Mouse (Mus musculus) MEL (cell line): Measurements from ENCODE around the gene Vash2. TPM values are rescaled to one million over a fixed set of nuclear protein-coding genes. Genes with fewer than 3 reads are reported as not detected.

ENCODE experiments used
- DNase-seq: peaks from one replicate; pipeline ENCODE4 v3.0.0; 2011; ENCODE audit warnings: low read depth, low spot score
- H3K27ac ChIP-seq: 2 replicates; pipeline ENCODE4 v1.5.1; 2012; ENCODE audit warnings: low read depth, mild to moderate bottlenecking, control low read depth, low read length, moderate library complexity; ENCODE audit not compliant: control insufficient read depth
- H3K27me3 ChIP-seq, 2 experiments: fragments of 150-350 bp in 1 of 2; sonication (generic) in 1 of 2; 2 replicates each; pipeline ENCODE4 v1.6.1; 2012; ENCODE audit warnings: low read length in 2 of 2, mild to moderate bottlenecking in 2 of 2, improper control_type of control experiment in 1 of 2, moderate library complexity in 1 of 2; ENCODE audit not compliant: insufficient read depth in 2 of 2, control insufficient read depth in 1 of 2
- H3K36me3 ChIP-seq, 2 experiments: 2 replicates each; pipeline ENCODE4 v1.6.1; 2012 to 2014; ENCODE audit warnings: low read length in 2 of 2, improper control_type of control experiment in 1 of 2, inconsistent platforms in 1 of 2, mild to moderate bottlenecking in 1 of 2; ENCODE audit not compliant: insufficient read depth in 2 of 2, control insufficient read depth in 1 of 2
- H3K4me1 ChIP-seq, 2 experiments: fragments of 150-350 bp in 1 of 2; sonication (generic) in 1 of 2; 2 replicates each; pipeline ENCODE4 v1.6.1; 2012; ENCODE audit warnings: low read length in 2 of 2, improper control_type of control experiment in 1 of 2, mild to moderate bottlenecking in 1 of 2; ENCODE audit not compliant: insufficient read depth in 2 of 2, control insufficient read depth in 1 of 2
- H3K4me3 ChIP-seq, 2 experiments: fragments of 150-350 bp in 1 of 2; sonication (generic) in 1 of 2; 2 replicates each; pipeline ENCODE4 v1.5.1; 2012; ENCODE audit warnings: low read depth in 2 of 2, low read length in 2 of 2, mild to moderate bottlenecking in 2 of 2, moderate library complexity in 2 of 2, control low read depth in 1 of 2, improper control_type of control experiment in 1 of 2; ENCODE audit not compliant: control insufficient read depth in 1 of 2, insufficient read depth in 1 of 2
- H3K79me2 ChIP-seq: 2 replicates; pipeline ENCODE4 v1.6.1; 2012; ENCODE audit warnings: mild to moderate bottlenecking, low read length, moderate library complexity; ENCODE audit not compliant: control insufficient read depth, poor library complexity, insufficient read depth
- H3K9ac ChIP-seq: 2 replicates; pipeline ENCODE4 v1.6.1; 2012; ENCODE audit warnings: low read depth, mild to moderate bottlenecking, control low read depth, low read length, moderate library complexity; ENCODE audit not compliant: control insufficient read depth, poor library complexity, severe bottlenecking
- H3K9me3 ChIP-seq: fragments of 150-350 bp; sonication (generic); replicated peaks from 2 replicates; pipeline ENCODE4 v1.6.1; 2012; ENCODE audit warnings: mild to moderate bottlenecking, low read length, improper control_type of control experiment, moderate library complexity; ENCODE audit not compliant: insufficient read depth
- CHD1 ChIP-seq: IDR thresholded peaks from 2 replicates; pipeline ENCODE4 v1.6.1; 2012; ENCODE audit warnings: low read depth, mild to moderate bottlenecking, inconsistent platforms, low read length, improper control_type of control experiment
- CHD2 ChIP-seq: IDR thresholded peaks from 2 replicates; pipeline ENCODE4 v1.6.1; 2011; ENCODE audit warnings: low read length, improper control_type of control experiment
- CTCF ChIP-seq, 3 experiments: IDR thresholded peaks in 2 of 3; conservative IDR thresholded peaks in 1 of 3; 2 replicates each; pipeline ENCODE4 v1.5.1; 2011 to 2012; ENCODE audit warnings: low read length in 3 of 3, low read depth in 2 of 3, mild to moderate bottlenecking in 2 of 3, improper control_type of control experiment in 1 of 3, inconsistent platforms in 1 of 3, mixed read lengths in 1 of 3, moderate library complexity in 1 of 3; ENCODE audit not compliant: control insufficient read depth in 1 of 3, insufficient read depth in 1 of 3, poor library complexity in 1 of 3, severe bottlenecking in 1 of 3
- E2F4 ChIP-seq: IDR thresholded peaks from 2 replicates; pipeline ENCODE4 v1.6.1; 2011; ENCODE audit warnings: low read depth, low read length, improper control_type of control experiment, borderline replicate concordance
- EP300 ChIP-seq, 2 experiments: IDR thresholded peaks; 2 replicates each; pipeline ENCODE4 v1.6.1; 2011; ENCODE audit warnings: improper control_type of control experiment in 2 of 2, low read length in 2 of 2, low read depth in 1 of 2, mild to moderate bottlenecking in 1 of 2
- GABPA ChIP-seq: IDR thresholded peaks from 2 replicates; pipeline ENCODE4 v1.6.1; 2012; ENCODE audit warnings: low read depth, mild to moderate bottlenecking, inconsistent platforms, low read length, improper control_type of control experiment, moderate library complexity
- GATA1 ChIP-seq: IDR thresholded peaks from 2 replicates; pipeline ENCODE4 v1.6.1; 2011; ENCODE audit warnings: low read depth, low read length, improper control_type of control experiment
- HCFC1 ChIP-seq: IDR thresholded peaks from 2 replicates; pipeline ENCODE4 v1.6.1; 2012; ENCODE audit warnings: low read depth, mild to moderate bottlenecking, inconsistent platforms, low read length, improper control_type of control experiment, moderate library complexity
- MAX ChIP-seq: IDR thresholded peaks from 2 replicates; pipeline ENCODE4 v1.6.1; 2011; ENCODE audit warnings: low read length, improper control_type of control experiment
- MXI1 ChIP-seq: IDR thresholded peaks from 2 replicates; pipeline ENCODE4 v1.6.1; 2011; ENCODE audit warnings: mild to moderate bottlenecking, low read depth, low read length, improper control_type of control experiment
- MYB ChIP-seq: IDR thresholded peaks from 2 replicates; pipeline ENCODE4 v1.6.1; 2011; ENCODE audit warnings: mild to moderate bottlenecking, low read depth, low read length, improper control_type of control experiment
- NRF1 ChIP-seq: IDR thresholded peaks from 2 replicates; pipeline ENCODE4 v1.6.1; 2014; ENCODE audit warnings: low read depth, mild to moderate bottlenecking, inconsistent platforms, low read length, improper control_type of control experiment, moderate library complexity; ENCODE audit not compliant: poor library complexity, insufficient read depth, severe bottlenecking
- POLR2A ChIP-seq, 2 experiments: IDR thresholded peaks; 2 replicates each; pipeline ENCODE4 v1.6.1; 2011 to 2012; ENCODE audit warnings: low read length in 2 of 2, mild to moderate bottlenecking in 2 of 2, control low read depth in 1 of 2, improper control_type of control experiment in 1 of 2, low read depth in 1 of 2, moderate library complexity in 1 of 2; ENCODE audit not compliant: control insufficient read depth in 1 of 2, insufficient read depth in 1 of 2, poor library complexity in 1 of 2
- RAD21 ChIP-seq: IDR thresholded peaks from 2 replicates; pipeline ENCODE4 v1.6.1; 2011; ENCODE audit warnings: mild to moderate bottlenecking, low read depth, low read length, improper control_type of control experiment
- SMC3 ChIP-seq: IDR thresholded peaks from 2 replicates; pipeline ENCODE4 v1.6.1; 2011; ENCODE audit warnings: low read depth, low read length, improper control_type of control experiment
- TCF12 ChIP-seq: IDR thresholded peaks from 2 replicates; pipeline ENCODE4 v1.6.1; 2014; ENCODE audit warnings: low read depth, mild to moderate bottlenecking, inconsistent platforms, low read length, improper control_type of control experiment, moderate library complexity
- UBTF ChIP-seq: IDR thresholded peaks from 2 replicates; pipeline ENCODE4 v1.6.1; 2012; ENCODE audit warnings: low read depth, mild to moderate bottlenecking, inconsistent platforms, low read length, improper control_type of control experiment, moderate library complexity, borderline replicate concordance; ENCODE audit not compliant: insufficient read depth
- USF1 ChIP-seq: IDR thresholded peaks from 2 replicates; pipeline ENCODE4 v1.6.1; 2014; ENCODE audit warnings: low read depth, mild to moderate bottlenecking, inconsistent platforms, low read length, improper control_type of control experiment, moderate library complexity
- USF2 ChIP-seq, 2 experiments: IDR thresholded peaks; 2 replicates each; pipeline ENCODE4 v1.6.1; 2011 to 2012; ENCODE audit warnings: improper control_type of control experiment in 2 of 2, low read length in 2 of 2, borderline replicate concordance in 1 of 2, inconsistent platforms in 1 of 2, low read depth in 1 of 2, mild to moderate bottlenecking in 1 of 2; ENCODE audit not compliant: insufficient read depth in 1 of 2
- ZMIZ1 ChIP-seq: IDR thresholded peaks from 2 replicates; pipeline ENCODE4 v1.6.1; 2012; ENCODE audit warnings: low read depth, mild to moderate bottlenecking, inconsistent platforms, low read length, improper control_type of control experiment, moderate library complexity
- ZNF384 ChIP-seq: IDR thresholded peaks from 2 replicates; pipeline ENCODE4 v1.6.1; 2012; ENCODE audit warnings: low read depth, mild to moderate bottlenecking, inconsistent platforms, low read length, improper control_type of control experiment
- polyA plus RNA-seq, 2 experiments: library from polyadenylated mRNA; stranded (reverse) in 1 of 2; unstranded in 1 of 2; fragments of >175 nt in 1 of 2; fragments of >200 nt in 1 of 2; gene quantifications; 2 replicates each; pipeline versions ENCODE4 v1.2.1 to v1.2.4; 2012; ENCODE audit warnings: low replicate concordance in 2 of 2, low read depth in 1 of 2; ENCODE audit not compliant: insufficient read length in 2 of 2, insufficient read depth in 1 of 2, missing spikeins in 1 of 2
- total RNA-seq: library from RNA; depleted of rRNA; stranded (reverse); fragments of 300-350 nt; gene quantifications from 2 replicates; pipeline ENCODE4 v1.2.3, GENCODE M21; 2012

Vash2 gene
- total and polyA plus RNA-seq, 3 experiments, result 2.6 to 9.8 TPM; not detected in 1

DNA sequence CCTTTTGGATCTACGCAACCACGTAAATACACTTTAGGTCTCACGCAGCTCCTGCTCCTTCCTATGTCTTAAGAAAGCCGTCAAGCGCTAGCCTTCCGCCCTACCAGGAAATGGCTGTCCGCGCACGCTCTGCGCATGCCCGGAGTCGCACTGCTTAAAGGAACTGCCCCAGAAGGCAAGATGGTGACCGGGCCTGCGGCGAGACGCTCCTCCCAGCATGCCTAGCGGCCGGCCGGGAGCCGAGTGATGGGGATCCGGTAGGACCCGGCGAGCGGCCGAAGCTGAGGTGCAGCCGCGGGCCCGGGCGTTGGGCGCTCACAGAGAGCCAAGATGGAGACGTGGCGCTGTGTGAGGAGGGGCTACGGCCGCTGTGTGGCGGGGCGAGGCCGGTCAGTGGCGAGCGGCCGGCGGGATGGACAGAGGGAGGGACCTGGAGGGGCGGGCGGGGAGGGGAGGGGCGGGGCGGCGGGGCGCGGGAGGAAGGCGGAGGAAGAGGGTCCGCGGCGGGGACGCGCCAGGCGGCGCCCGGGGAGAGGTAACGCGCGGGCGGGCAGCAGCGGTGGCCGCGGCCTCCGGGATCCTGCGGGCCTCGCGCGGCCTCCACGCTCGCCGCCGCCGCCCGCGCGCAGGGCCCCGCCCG is 50.6 kb downstream of the Vash2 start (continued):
- TF ChIP-seq ZNF384 (no peak), MXI1 (peak; percentile 75), RAD21 (no peak), NRF1 (peak; percentile 98), UBTF (no peak; the same call in 1 of the 2 replicates), POLR2A (IDR thresholded peaks at IDR 0.05; ENCODE audit: control insufficient read depth in 1 of 2, insufficient read depth in 1 of 2, low read depth in 1 of 2, low read length in 2 of 2, poor library complexity in 1 of 2) (peak; percentile 81 to 95), HCFC1 (peak; percentile 99), E2F4 (no peak), TCF12 (peak; percentile 51), ZMIZ1 (peak; percentile 88), GABPA (no peak), CHD2 (no peak), MYB (no peak), CHD1 (no peak), USF1 (no peak), CTCF (IDR thresholded peaks at IDR 0.05 in 2 of 3, conservative IDR thresholded peaks at IDR 0.05 in 1 of 3; ENCODE audit: control insufficient read depth in 1 of 3, insufficient read depth in 1 of 3, low read depth in 2 of 3, low read length in 3 of 3, poor library complexity in 1 of 3, severe bottlenecking in 1 of 3) (no peak)
- TF ChIP-seq, all 39 proteins: peak for 14

- Histone ChIP-seq H3K4me3 (peak overlapping the region; percentile 81 to 98), H3K36me3 (peaks cover 0 to 9% of the 10 kb centered on the region in 2 experiments; a peak in 2 of 4 replicates), H3K79me2 (peaks cover 9% of the 10 kb centered on the region), H3K27me3 (no peaks in the 10 kb centered on the region), H3K4me1 (peaks cover 3% of the 10 kb centered on the region in 2 experiments; a peak in 3 of 4 replicates), H3K27ac (peak overlapping the region; percentile 85), H3K9ac (peak overlapping the region; percentile 99), H3K9me3 (no peaks in the 10 kb centered on the region)
- peak; percentile 67 for DNase-seq
- no peak for TF ChIP-seq EP300 (IDR thresholded peaks at IDR 0.05; ENCODE audit: low read depth in 1 of 2, low read length in 2 of 2)
- no peak for TF ChIP-seq SMC3
- TF ChIP-seq GATA1, result 0 out of 2 replicates have a peak, but pooled peaks have one; percentile 7
- TF ChIP-seq USF2 (IDR thresholded peaks at IDR 0.05; ENCODE audit: borderline replicate concordance in 1 of 2, insufficient read depth in 1 of 2, low read depth in 1 of 2, low read length in 2 of 2), result no peak
- TF ChIP-seq MAX, result peak; percentile 6; the same call in 1 of the 2 replicates
These were observed 51.2 kb downstream of the Vash2 start for GRCm38 (mm10) chr1:190927751-190928369.
